Mouse (Mus musculus) G1E (cell line): ENCODE results near the gene Srsf9.

ENCODE experiments used
- CTCF ChIP-seq: IDR thresholded peaks from 2 replicates; pipeline ENCODE4 v1.5.1; 2012; ENCODE audit warnings: low read depth, low read length, inconsistent platforms, mixed read lengths
- GATA1 ChIP-seq: IDR thresholded peaks from 2 replicates; pipeline ENCODE4 v1.6.1; 2012; ENCODE audit warnings: borderline replicate concordance, low read length, inconsistent platforms, mixed read lengths
- POLR2AphosphoS5 ChIP-seq: IDR thresholded peaks from 2 replicates; pipeline ENCODE4 v1.6.1; 2012; ENCODE audit warnings: low read depth, low read length, inconsistent platforms; ENCODE audit not compliant: insufficient replicate concordance
- TAL1 ChIP-seq: conservative IDR thresholded peaks from 2 replicates; pipeline ENCODE4 v1.6.1; 2012; ENCODE audit warnings: low read depth, low read length, inconsistent platforms, mixed read lengths

GRCm38 (mm10) chr5:115355070-115355469 is 28.1 kb downstream of the Srsf9 start:
- no peak for TF ChIP-seq CTCF
- no peak for TF ChIP-seq GATA1
- no peak for TF ChIP-seq TAL1
- no peak for TF ChIP-seq POLR2AphosphoS5
